Mouse (Mus musculus): ENCODE data around the gene Rab4a. TPM values are rescaled to one million over a fixed set of nuclear protein-coding genes. Genes with fewer than 3 reads are reported as not detected.

Rab4a gene
- total and polyA plus RNA-seq, 3 experiments: 22.2 to 44.6 TPM; not detected in 1

GRCm38 (mm10) chr8:123764671-123765070, 41.1 kb upstream of the Rab4a start:
- Histone ChIP-seq H3K4me1 (ENCODE audit: control insufficient read depth in 1 of 2, insufficient read depth in 2 of 2, low read length in 2 of 2) (0 out of 4 replicates have a peak, but pooled peaks cover 0 to 5% of the 10 kb centered on the region in 2 experiments), H3K4me3 (ENCODE audit: control insufficient read depth in 1 of 2, insufficient read depth in 1 of 2, low read depth in 2 of 2, low read length in 2 of 2) (no peak overlapping the region), H3K79me2 (ENCODE audit: control insufficient read depth, insufficient read depth, low read length, poor library complexity) (no peaks in the 10 kb centered on the region), H3K9me3 (replicated peaks; ENCODE audit: insufficient read depth, low read length) (no peaks in the 10 kb centered on the region), H3K9ac (ENCODE audit: control insufficient read depth, low read depth, low read length, poor library complexity, severe bottlenecking) (no peak overlapping the region), H3K27ac (ENCODE audit: control insufficient read depth, low read depth, low read length) (no peak overlapping the region), H3K36me3 (ENCODE audit: control insufficient read depth in 1 of 2, insufficient read depth in 2 of 2, low read length in 2 of 2) (no peaks in the 10 kb centered on the region), H3K27me3 (ENCODE audit: control insufficient read depth in 1 of 2, insufficient read depth in 2 of 2, low read length in 2 of 2) (no peaks in the 10 kb centered on the region)
- TF ChIP-seq ZMIZ1 (IDR thresholded peaks at IDR 0.05; ENCODE audit: low read depth, low read length): no peak
- TF ChIP-seq BHLHE40 (IDR thresholded peaks at IDR 0.05; ENCODE audit: borderline replicate concordance, low read depth, low read length): no peak
- peak; percentile 6 for TF ChIP-seq RAD21 (IDR thresholded peaks at IDR 0.05; ENCODE audit: low read depth, low read length)
- TF ChIP-seq CTCF (IDR thresholded peaks at IDR 0.05 in 2 of 3, conservative IDR thresholded peaks at IDR 0.05 in 1 of 3; ENCODE audit: control insufficient read depth in 1 of 3, insufficient read depth in 1 of 3, low read depth in 2 of 3, low read length in 3 of 3, poor library complexity in 1 of 3, severe bottlenecking in 1 of 3): peak in 1 of 3 experiments; percentile 22; a peak in 1 of 6 replicates
- peak; percentile 24; the same call in 1 of the 2 replicates for TF ChIP-seq SMC3 (IDR thresholded peaks at IDR 0.05; ENCODE audit: low read depth, low read length)
- no peak for DNase-seq (ENCODE audit: low read depth, low spot score)

GRCm38 (mm10) chr8:123766516-123766915, 39.3 kb upstream of the Rab4a start:
- no peak for DNase-seq (ENCODE audit: low read depth, low spot score)
- Histone ChIP-seq H3K27me3 (ENCODE audit: control insufficient read depth in 1 of 2, insufficient read depth in 2 of 2, low read length in 2 of 2) (no peaks in the 10 kb centered on the region), H3K9me3 (replicated peaks; ENCODE audit: insufficient read depth, low read length) (no peaks in the 10 kb centered on the region), H3K79me2 (ENCODE audit: control insufficient read depth, insufficient read depth, low read length, poor library complexity) (no peaks in the 10 kb centered on the region), H3K9ac (ENCODE audit: control insufficient read depth, low read depth, low read length, poor library complexity, severe bottlenecking) (no peak overlapping the region), H3K4me1 (ENCODE audit: control insufficient read depth in 1 of 2, insufficient read depth in 2 of 2, low read length in 2 of 2) (0 out of 4 replicates have a peak, but pooled peaks cover 0 to 5% of the 10 kb centered on the region in 2 experiments), H3K4me3 (ENCODE audit: control insufficient read depth in 1 of 2, insufficient read depth in 1 of 2, low read depth in 2 of 2, low read length in 2 of 2) (no peak overlapping the region), H3K36me3 (ENCODE audit: control insufficient read depth in 1 of 2, insufficient read depth in 2 of 2, low read length in 2 of 2) (no peaks in the 10 kb centered on the region), H3K27ac (ENCODE audit: control insufficient read depth, low read depth, low read length) (no peak overlapping the region)
- TF ChIP-seq MXI1 (IDR thresholded peaks at IDR 0.05; ENCODE audit: low read depth, low read length): no peak
- TF ChIP-seq HCFC1 (IDR thresholded peaks at IDR 0.05; ENCODE audit: low read depth, low read length): no peak
- TF ChIP-seq CHD2 (IDR thresholded peaks at IDR 0.05; ENCODE audit: low read length): no peak
- TF ChIP-seq POLR2A (IDR thresholded peaks at IDR 0.05; ENCODE audit: control insufficient read depth in 1 of 2, insufficient read depth in 1 of 2, low read depth in 1 of 2, low read length in 2 of 2, poor library complexity in 1 of 2): no peak
- no peak for TF ChIP-seq ZNF384 (IDR thresholded peaks at IDR 0.05; ENCODE audit: low read depth, low read length)

- no peak overlapping the region for H3K4me3 ChIP-seq (ENCODE audit: control insufficient read depth in 1 of 2, insufficient read depth in 1 of 2, low read depth in 2 of 2, low read length in 2 of 2)
- no peak overlapping the region for H3K9ac ChIP-seq (ENCODE audit: control insufficient read depth, low read depth, low read length, poor library complexity, severe bottlenecking)
- 0 out of 4 replicates have a peak, but pooled peaks cover 0 to 5% of the 10 kb centered on the region in 2 experiments for H3K4me1 ChIP-seq (ENCODE audit: control insufficient read depth in 1 of 2, insufficient read depth in 2 of 2, low read length in 2 of 2)
- no peak for DNase-seq (ENCODE audit: low read depth, low spot score)
- no peaks in the 10 kb centered on the region for H3K79me2 ChIP-seq (ENCODE audit: control insufficient read depth, insufficient read depth, low read length, poor library complexity)
- H3K27me3 ChIP-seq (ENCODE audit: control insufficient read depth in 1 of 2, insufficient read depth in 2 of 2, low read length in 2 of 2): no peaks in the 10 kb centered on the region
- H3K27ac ChIP-seq (ENCODE audit: control insufficient read depth, low read depth, low read length): no peak overlapping the region
- H3K36me3 ChIP-seq (ENCODE audit: control insufficient read depth in 1 of 2, insufficient read depth in 2 of 2, low read length in 2 of 2): no peaks in the 10 kb centered on the region
- TF ChIP-seq POLR2AphosphoS2 (IDR thresholded peaks at IDR 0.05; ENCODE audit: low read length): no peak
- TF ChIP-seq RCOR1 (IDR thresholded peaks at IDR 0.05; ENCODE audit: low read depth, low read length): no peak
- TF ChIP-seq MYB (IDR thresholded peaks at IDR 0.05; ENCODE audit: low read depth, low read length): no peak
- no peaks in the 10 kb centered on the region for H3K9me3 ChIP-seq (replicated peaks; ENCODE audit: insufficient read depth, low read length)
Observed at GRCm38 (mm10) chr8:123767874-123768273, 37.9 kb upstream of the Rab4a start.
